Comparison of ENCODE assay signal across 19 mouse cellular contexts in genomic region chr12:71231561-71231960, GRCm38 (mm10).
DNase-seq lines count a peak whose midpoint lies in the region; TF ChIP-seq lines count a peak whose summit lies in the region.
"Had no signal": no experiment of that assay in that cellular context is flagged by ENCODE, and none has a peak within 500 bp of the region (broad histone marks: within the 10 kb centered on the region; RNA-seq: fewer than 3 reads in every experiment).

No protein-coding gene starts in this region.

- H3K27me3 ChIP-seq in CH12.LX (replicated peaks), result no peaks in the 10 kb centered on the region
- H3K27me3 ChIP-seq in cerebellum, adult 2 months (ENCODE audit: control insufficient read depth, insufficient read depth, low read length), result no peaks in the 10 kb centered on the region
- H3K27me3 ChIP-seq: embryonic facial prominence, embryonic 12.5 days; forebrain, embryonic 15.5 days; heart, embryonic 15.5 days; hindbrain, embryonic 13.5 days had no signal

- peaks cover 3 to 28% of the 10 kb centered on the region in 2 experiments for H3K36me3 ChIP-seq in CH12.LX (replicated peaks in 1 of 2; ENCODE audit: control insufficient read depth in 1 of 2, insufficient read depth in 1 of 2, low read length in 1 of 2)
- H3K36me3 ChIP-seq: embryonic facial prominence, embryonic 12.5 days; forebrain, embryonic 15.5 days; heart, embryonic 15.5 days; hindbrain, embryonic 13.5 days had no signal

- WGBS in cerebellum, adult 2 months, result 90% methylated on average over 9 of the region's 9 CpGs

- no peak overlapping the region for H3K9ac ChIP-seq in CH12.LX (ENCODE audit: insufficient read depth, low read depth)
- H3K9ac ChIP-seq: embryonic facial prominence, embryonic 12.5 days; forebrain, embryonic 15.5 days; heart, embryonic 15.5 days; hindbrain, embryonic 13.5 days had no signal

- no peak for TF ChIP-seq CTCF in CH12.LX (conservative IDR thresholded peaks at IDR 0.05 in 1 of 2, IDR thresholded peaks at IDR 0.05 in 1 of 2; ENCODE audit: low read depth in 2 of 2, low read length in 2 of 2)
- TF ChIP-seq CTCF in cerebellum, adult 2 months (IDR thresholded peaks at IDR 0.05; ENCODE audit: borderline replicate concordance, insufficient read depth, low read depth, low read length), result no peak

- in situ Hi-C loops in CH12.LX (cut with MboI; ENCODE audit: low pct_ligation_motif_present, low pct_unique_long_range_greater_than_20kb, low sequenced_read_pairs), result no loop called here

- H3K4me1 ChIP-seq in CH12.LX (ENCODE audit: control insufficient read depth in 1 of 2, insufficient read depth in 2 of 2), result peaks cover 0 to 5% of the 10 kb centered on the region in 2 experiments; a peak in 2 of 4 replicates
- H3K4me1 ChIP-seq in cerebellum, adult 2 months (ENCODE audit: control insufficient read depth, insufficient read depth, low read length), result no peaks in the 10 kb centered on the region
- H3K4me1 ChIP-seq: forebrain, embryonic 15.5 days; hindbrain, embryonic 13.5 days had no signal

- dilution Hi-C loops in CH12.LX (cut with MboI; ENCODE audit: extremely low pct_ligation_motif_present, extremely low pct_unique_long_range_greater_than_20kb, low sequenced_read_pairs), result no loop called here

- peak; percentile 38 for DNase-seq in 416B (ENCODE audit: low read depth)
- peak; percentile 7 for DNase-seq in CH12.LX (ENCODE audit: extremely low read depth)
- DNase-seq in thymus, postnatal 10 days (ENCODE audit: low spot score in 2 of 2), result peak; percentile 20 to 29
- DNase-seq in thymus, postnatal 4 days, result peak; percentile 58
- no peak for DNase-seq in cerebellum, adult 2 months
- DNase-seq in retina, postnatal 1 day, result no peak
- DNase-seq: adrenal gland, adult 2 months; adrenal gland, postnatal 25 days; B cell, adult 2 months; cerebellum, adult 18-20 months; cerebellum, postnatal 14 days; gastrocnemius, postnatal 36 days; heart, postnatal 14 days had no signal

- TF ChIP-seq RAD21 in CH12.LX (IDR thresholded peaks at IDR 0.05; ENCODE audit: low read depth, low read length), result no peak

- no peaks in the 10 kb centered on the region for H3K79me2 ChIP-seq in CH12.LX (replicated peaks; ENCODE audit: control insufficient read depth, extremely low read depth, insufficient read depth, poor library complexity, severe bottlenecking)

- H3K27ac ChIP-seq in CH12.LX (ENCODE audit: insufficient read depth, low read depth), result no peak overlapping the region
- H3K27ac ChIP-seq in cerebellum, adult 2 months (ENCODE audit: insufficient read depth, low read length), result no peak overlapping the region
- H3K27ac ChIP-seq: embryonic facial prominence, embryonic 12.5 days; forebrain, embryonic 15.5 days; heart, embryonic 15.5 days; hindbrain, embryonic 13.5 days; hindbrain, postnatal 0 days had no signal

- H3K4me2 ChIP-seq in CH12.LX (ENCODE audit: insufficient read depth, low read depth, poor library complexity, severe bottlenecking), result no peak overlapping the region
- H3K4me2 ChIP-seq: embryonic facial prominence, embryonic 12.5 days; forebrain, embryonic 15.5 days; heart, embryonic 11.5 days; heart, embryonic 15.5 days; hindbrain, embryonic 13.5 days had no signal

- H3K4me3 ChIP-seq in CH12.LX (replicated peaks in 1 of 3; ENCODE audit: low read depth in 2 of 3, low read length in 2 of 3, poor library complexity in 1 of 3), result no peak overlapping the region
- no peak overlapping the region for H3K4me3 ChIP-seq in cerebellum, adult 2 months (replicated peaks; ENCODE audit: insufficient read depth, low read depth, low read length)
- H3K4me3 ChIP-seq: embryonic facial prominence, embryonic 12.5 days; forebrain, embryonic 15.5 days; heart, embryonic 15.5 days; hindbrain, embryonic 13.5 days had no signal

- TF ChIP-seq EP300 in CH12.LX (IDR thresholded peaks at IDR 0.05; ENCODE audit: low read length), result no peak

- H3K9me3 ChIP-seq in CH12.LX (replicated peaks; ENCODE audit: low read length), result no peaks in the 10 kb centered on the region
- H3K9me3 ChIP-seq: embryonic facial prominence, embryonic 12.5 days; forebrain, embryonic 15.5 days; heart, embryonic 15.5 days; hindbrain, embryonic 13.5 days had no signal

- TF ChIP-seq POLR2A in CH12.LX (IDR thresholded peaks at IDR 0.05; ENCODE audit: low read depth, low read length), result no peak
- TF ChIP-seq POLR2A in cerebellum, adult 2 months (IDR thresholded peaks at IDR 0.05; ENCODE audit: borderline replicate concordance, insufficient read depth, low read length), result no peak

TF ChIP-seq in CH12.LX, 34 proteins besides CTCF, POLR2A, EP300 and RAD21:
- TF ChIP-seq ZKSCAN1 (IDR thresholded peaks at IDR 0.05; ENCODE audit: borderline replicate concordance, low read depth, low read length) (no peak), JUND (conservative IDR thresholded peaks at IDR 0.05; ENCODE audit: low read depth, low read length) (no peak), MYC (IDR thresholded peaks at IDR 0.05; ENCODE audit: low read depth, low read length) (no peak), PAX5 (IDR thresholded peaks at IDR 0.05; ENCODE audit: low read length) (no peak), IRF4 (IDR thresholded peaks at IDR 0.05; ENCODE audit: low read depth, low read length) (no peak), UBTF (IDR thresholded peaks at IDR 0.05; ENCODE audit: low read depth, low read length) (no peak), CHD1 (IDR thresholded peaks at IDR 0.05; ENCODE audit: low read depth, low read length) (no peak), E2F4 (IDR thresholded peaks at IDR 0.05; ENCODE audit: insufficient replicate concordance, low read depth, low read length) (no peak), ZNF384 (IDR thresholded peaks at IDR 0.05; ENCODE audit: low read depth, low read length) (no peak), MAZ (IDR thresholded peaks at IDR 0.05; ENCODE audit: low read depth, low read length) (no peak), JUN (IDR thresholded peaks at IDR 0.05; ENCODE audit: insufficient read depth, low read depth, low read length) (no peak), ZMIZ1 (IDR thresholded peaks at IDR 0.05; ENCODE audit: low read depth, low read length) (no peak), MAFK (IDR thresholded peaks at IDR 0.05; ENCODE audit: insufficient replicate concordance, low read length) (no peak), SIN3A (IDR thresholded peaks at IDR 0.05; ENCODE audit: low read length) (no peak), MEF2A (IDR thresholded peaks at IDR 0.05; ENCODE audit: borderline replicate concordance, low read depth, low read length) (no peak), NRF1 (IDR thresholded peaks at IDR 0.05; ENCODE audit: low read depth, low read length) (no peak), TBP (conservative IDR thresholded peaks at IDR 0.05; ENCODE audit: low read depth, low read length) (no peak)

Comparison
In these comparisons a context has a peak if more than half of its experiments do, and no peak if none do; other contexts are left out.
1. DNase-seq: peak in 416B (single experiment), CH12.LX (single experiment), thymus, postnatal 10 days (2 of 2) and thymus, postnatal 4 days (single experiment); none in cerebellum, adult 2 months (0 of 2) and retina, postnatal 1 day (single experiment).